In genomic region chr2:152739842-152740260, GRCm38 (mm10) we compare ENCODE assay signal across 8 mouse cellular contexts. TPM values are rescaled to one million over a fixed set of nuclear protein-coding genes. Genes with fewer than 3 reads are reported as not detected.
DNase-seq lines count a peak whose midpoint lies in the region; ATAC-seq and TF ChIP-seq lines count a peak whose summit lies in the region.

No protein-coding gene starts in this region.

- peak overlapping the region; percentile 76 for H3K4me3 ChIP-seq in gastrocnemius, adult 2 months
- peak overlapping the region; percentile 64 for H3K4me3 ChIP-seq in bone marrow macrophage, adult 2 months (ENCODE audit: insufficient read depth, low read length)
- H3K4me3 ChIP-seq in hindbrain, embryonic 12.5 days, result no peak overlapping the region
- H3K4me3 ChIP-seq in liver, embryonic 13.5 days (replicated peaks), result peak overlapping the region; percentile 57
- peak overlapping the region; percentile 82; the same call in 1 of the 2 replicates for H3K4me3 ChIP-seq in stomach, embryonic 14.5 days (ENCODE audit: low read depth, low read length)

- H3K4me1 ChIP-seq in bone marrow macrophage, adult 2 months (ENCODE audit: control insufficient read depth, insufficient read depth, low read length), result peaks cover 27% of the 10 kb centered on the region
- H3K4me1 ChIP-seq in hindbrain, embryonic 12.5 days, result peaks cover 44% of the 10 kb centered on the region
- peaks cover 86% of the 10 kb centered on the region for H3K4me1 ChIP-seq in liver, embryonic 13.5 days (replicated peaks)
- peaks cover 42% of the 10 kb centered on the region for H3K4me1 ChIP-seq in stomach, embryonic 14.5 days (ENCODE audit: control insufficient read depth, insufficient read depth, low read length)

- WGBS in hindbrain, embryonic 12.5 days, result 18% methylated on average over 3 of the region's 3 CpGs
- WGBS in liver, embryonic 13.5 days (ENCODE audit: insufficient replicate concordance), result 3% methylated on average over 3 of the region's 3 CpGs
- 5% methylated on average over 3 of the region's 3 CpGs for WGBS in stomach, embryonic 14.5 days

- TF ChIP-seq CTCF in gastrocnemius, adult 2 months (IDR thresholded peaks at IDR 0.05), result no peak
- TF ChIP-seq CTCF in bone marrow macrophage, adult 2 months (IDR thresholded peaks at IDR 0.05; ENCODE audit: low read depth, low read length), result no peak

- peak overlapping the region; percentile 60 for H3K9ac ChIP-seq in hindbrain, embryonic 12.5 days
- peak overlapping the region; percentile 69 for H3K9ac ChIP-seq in liver, embryonic 13.5 days
- H3K9ac ChIP-seq in stomach, embryonic 14.5 days (replicated peaks; ENCODE audit: low read depth, low read length), result no peak overlapping the region

- DNase-seq in gastrocnemius, adult 2 months, result no peak
- no peak for DNase-seq in gastrocnemius, adult 8-10 months (ENCODE audit: low spot score in 2 of 2)
- peak; percentile 60 for DNase-seq in liver, embryonic 13.5 days
- DNase-seq in left cerebral cortex, postnatal 10 days (ENCODE audit: extremely low spot score in 1 of 2, low spot score in 2 of 2), result no peak
- DNase-seq in right cerebral cortex, postnatal 36 days (ENCODE audit: low spot score in 2 of 2), result no peak

- H3K9me3 ChIP-seq in hindbrain, embryonic 12.5 days (replicated peaks), result no peaks in the 10 kb centered on the region
- H3K9me3 ChIP-seq in liver, embryonic 13.5 days (replicated peaks), result no peaks in the 10 kb centered on the region
- no peaks in the 10 kb centered on the region for H3K9me3 ChIP-seq in stomach, embryonic 14.5 days (ENCODE audit: control insufficient read depth, low read depth, low read length)

- H3K27ac ChIP-seq in gastrocnemius, adult 2 months, result peak overlapping the region; percentile 94
- no peak overlapping the region for H3K27ac ChIP-seq in bone marrow macrophage, adult 2 months (ENCODE audit: insufficient read depth, low read depth, low read length)
- H3K27ac ChIP-seq in hindbrain, embryonic 12.5 days, result peak overlapping the region; percentile 82
- H3K27ac ChIP-seq in liver, embryonic 13.5 days, result peak overlapping the region; percentile 87
- H3K27ac ChIP-seq in stomach, embryonic 14.5 days (ENCODE audit: low read length), result peak overlapping the region; percentile 97

- no peaks in the 10 kb centered on the region for H3K36me3 ChIP-seq in hindbrain, embryonic 12.5 days
- no peaks in the 10 kb centered on the region for H3K36me3 ChIP-seq in liver, embryonic 13.5 days
- no peaks in the 10 kb centered on the region for H3K36me3 ChIP-seq in stomach, embryonic 14.5 days (ENCODE audit: control insufficient read depth, insufficient read depth, low read length)

- ATAC-seq in hindbrain, embryonic 12.5 days (ENCODE audit: low FRiP score), result no peak
- ATAC-seq in liver, embryonic 13.5 days (ENCODE audit: low read depth), result peak; percentile 69
- peak; percentile 59 for ATAC-seq in stomach, embryonic 14.5 days (ENCODE audit: insufficient number of reproducible peaks, insufficient read depth, low FRiP score, low read depth)

- intact Hi-C loops in gastrocnemius, adult 2 months (cut with DNase I), result loop anchor here (1.0 to 5.0 kb wide), 2 partner anchors 33 to 47 kb away; no protein-coding TSS in a partner anchor
- intact Hi-C loops in left cerebral cortex, postnatal 10 days (cut with DNase I), result loop anchor here (5.0 kb wide), 1 partner anchor 43 kb away; no protein-coding TSS in a partner anchor

- peak overlapping the region; percentile 65 for H3K4me2 ChIP-seq in hindbrain, embryonic 12.5 days (replicated peaks)
- peak overlapping the region; percentile 93 for H3K4me2 ChIP-seq in liver, embryonic 13.5 days
- H3K4me2 ChIP-seq in stomach, embryonic 14.5 days (replicated peaks; ENCODE audit: low read depth, low read length), result peak overlapping the region; percentile 79

- H3K27me3 ChIP-seq in hindbrain, embryonic 12.5 days, result no peaks in the 10 kb centered on the region
- peaks cover 19% of the 10 kb centered on the region for H3K27me3 ChIP-seq in liver, embryonic 13.5 days
- no peaks in the 10 kb centered on the region for H3K27me3 ChIP-seq in stomach, embryonic 14.5 days (ENCODE audit: control insufficient read depth, insufficient read depth, low read length)

- TF ChIP-seq POLR2A in bone marrow macrophage, adult 2 months (IDR thresholded peaks at IDR 0.05; ENCODE audit: borderline replicate concordance, low read depth, low read length), result no peak

RNA-seq across cellular contexts. Expression of gene Id1, which starts 3.8 kb away (rescaled TPM):
- 10 to 100 TPM in 1 of 2 experiments, 1 to 10 TPM in 1; 6.7 to 26.8 TPM for total RNA-seq in gastrocnemius, adult 2 months (2021)
- total RNA-seq in gastrocnemius, adult 8-10 months (2022), result 10 to 100 TPM in 1 of 4 experiments, 1 to 10 TPM in 3; 6.7 to 16.6 (median 8.4) TPM
- polyA plus RNA-seq in bone marrow macrophage, adult 2 months (2012; ENCODE audit: insufficient read depth, insufficient read length, missing spikeins), result not detected in 2 replicates
- polyA plus RNA-seq in hindbrain, embryonic 12.5 days (2016; fragmentation: Nextera tagmentation; extraction: Ambion mirVana), result 157 and 159 TPM in 2 replicates
- polyA plus RNA-seq in liver, embryonic 13.5 days (2015; fragmentation: Nextera tagmentation; extraction: Ambion mirVana), result 20.9 and 23.2 TPM in 2 replicates
- polyA plus RNA-seq in stomach, embryonic 14.5 days (2014; fragmentation: Nextera tagmentation; extraction: Ambion mirVana), result 147 and 150 TPM in 2 replicates
- total RNA-seq in left cerebral cortex, postnatal 10 days (2021), result 10 to 100 TPM; 20.6 to 24.5 TPM

RNA-seq across cellular contexts. Expression of gene Cox4i2, which starts 14.1 kb away (rescaled TPM):
- total RNA-seq in gastrocnemius, adult 2 months (2021), result 1 to 10 TPM; 2.0 to 4.2 TPM
- 1 to 10 TPM; 1.4 to 3.1 (median 2.0) TPM for total RNA-seq in gastrocnemius, adult 8-10 months (2022)
- polyA plus RNA-seq in bone marrow macrophage, adult 2 months (2012; ENCODE audit: insufficient read depth, insufficient read length, missing spikeins), result not detected in 2 replicates
- polyA plus RNA-seq in hindbrain, embryonic 12.5 days (2016; fragmentation: Nextera tagmentation; extraction: Ambion mirVana), result 5.0 and 5.3 TPM in 2 replicates
- polyA plus RNA-seq in liver, embryonic 13.5 days (2015; fragmentation: Nextera tagmentation; extraction: Ambion mirVana), result 1.1 and 1.2 TPM in 2 replicates
- polyA plus RNA-seq in stomach, embryonic 14.5 days (2014; fragmentation: Nextera tagmentation; extraction: Ambion mirVana), result 18.4 and 21.7 TPM in 2 replicates
- total RNA-seq in left cerebral cortex, postnatal 10 days (2021), result 1 to 10 TPM; 1.7 to 1.8 TPM

RNA-seq across cellular contexts. Expression of gene Mcts2, which starts 53.0 kb away (rescaled TPM):
- 10 to 100 TPM; 11.1 to 12.8 TPM for total RNA-seq in gastrocnemius, adult 2 months (2021)
- 10 to 100 TPM; 10.2 to 12.8 (median 11.9) TPM for total RNA-seq in gastrocnemius, adult 8-10 months (2022)
- 0.82 and 2.4 TPM in 2 replicates for polyA plus RNA-seq in bone marrow macrophage, adult 2 months (2012; ENCODE audit: insufficient read depth, insufficient read length, missing spikeins)
- 34.9 and 40.5 TPM in 2 replicates for polyA plus RNA-seq in hindbrain, embryonic 12.5 days (2016; fragmentation: Nextera tagmentation; extraction: Ambion mirVana)
- 23.6 and 23.8 TPM in 2 replicates for polyA plus RNA-seq in liver, embryonic 13.5 days (2015; fragmentation: Nextera tagmentation; extraction: Ambion mirVana)
- polyA plus RNA-seq in stomach, embryonic 14.5 days (2014; fragmentation: Nextera tagmentation; extraction: Ambion mirVana), result 26.5 and 30.1 TPM in 2 replicates
- total RNA-seq in left cerebral cortex, postnatal 10 days (2021), result 10 to 100 TPM; 22.9 to 28.1 TPM

Comparison
In these comparisons a context has a peak if more than half of its experiments do, and no peak if none do; other contexts are left out.
1. RNA of gene Id1, which starts 3.8 kb away (polyA plus RNA-seq): 157 to 159 TPM in hindbrain, embryonic 12.5 days, 147 to 150 TPM in stomach, embryonic 14.5 days and 20.9 to 23.2 TPM in liver, embryonic 13.5 days; not detected in bone marrow macrophage, adult 2 months; every median in the first group is over 10 times any median in the second.
2. Peak in every context shown above with its lines, with median percentiles within 50 percentile points of each other: H3K4me2 ChIP-seq.